Mouse (Mus musculus) right cerebral cortex, postnatal 4 days (tissue): ENCODE results near the gene Clec11a.

ENCODE experiments used
- DNase-seq: peaks from one replicate; pipeline ENCODE4 v3.0.0-alpha.2; 2022

Gene Clec11a

DNA sequence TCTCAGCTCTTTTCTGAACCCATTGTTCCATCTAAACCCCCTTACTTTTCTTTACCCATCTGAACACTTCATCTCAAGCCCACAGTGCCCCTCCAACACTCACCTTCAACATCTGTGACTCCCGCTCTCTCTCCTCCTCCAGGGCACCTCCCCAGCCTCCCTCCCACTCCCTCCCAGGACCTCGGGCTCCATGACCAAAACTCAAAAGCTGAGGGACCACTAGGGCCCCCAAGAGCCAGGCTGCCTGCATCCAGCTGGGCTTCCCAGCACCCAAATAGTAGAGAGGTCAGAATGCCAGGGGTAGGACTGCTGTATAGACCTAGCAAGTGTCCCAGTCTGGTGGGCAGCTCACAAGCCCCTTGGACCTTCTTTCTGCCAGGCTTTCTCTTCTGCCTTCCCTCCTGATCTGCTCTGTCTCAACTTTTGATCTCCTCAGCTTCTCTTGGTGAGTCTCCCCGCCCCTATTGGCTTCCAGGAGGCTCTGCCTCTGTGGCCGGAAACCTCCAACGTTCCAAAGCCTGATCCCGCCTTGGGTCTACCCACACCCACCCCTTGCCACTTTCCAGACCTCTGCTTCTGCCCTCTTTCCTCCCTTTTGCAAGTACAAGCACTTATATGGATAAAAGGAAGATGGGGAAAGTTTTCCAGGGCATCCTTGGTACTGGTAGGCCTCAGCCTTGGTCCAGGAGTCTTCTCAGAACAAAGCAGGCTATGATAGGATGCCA lies at the start of gene Clec11a:
Clec11a (minus strand) TSS at position 387 of the 725 bp plus-strand sequence.
- no peak for DNase-seq

DNA sequence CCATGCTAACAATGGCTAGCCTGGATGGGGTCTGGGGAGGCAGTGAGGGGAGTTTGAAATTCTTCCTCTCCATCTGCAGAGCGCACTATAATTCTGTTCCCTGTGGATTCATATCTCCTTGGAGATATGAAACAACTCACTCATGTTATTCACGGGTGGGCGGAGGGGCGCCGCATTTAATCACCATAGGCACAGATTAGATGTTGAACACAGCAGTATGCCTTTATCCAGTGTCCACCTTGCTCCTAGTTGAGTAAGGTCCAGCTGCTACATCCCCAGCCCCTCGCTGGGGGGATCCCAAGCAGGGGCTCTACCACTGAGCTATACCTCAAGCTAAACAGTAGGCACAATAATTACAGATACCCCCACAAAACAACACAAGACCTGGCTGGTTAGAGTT lies 48.7 kb upstream of the Clec11a start:
- DNase-seq = no peak

DNA sequence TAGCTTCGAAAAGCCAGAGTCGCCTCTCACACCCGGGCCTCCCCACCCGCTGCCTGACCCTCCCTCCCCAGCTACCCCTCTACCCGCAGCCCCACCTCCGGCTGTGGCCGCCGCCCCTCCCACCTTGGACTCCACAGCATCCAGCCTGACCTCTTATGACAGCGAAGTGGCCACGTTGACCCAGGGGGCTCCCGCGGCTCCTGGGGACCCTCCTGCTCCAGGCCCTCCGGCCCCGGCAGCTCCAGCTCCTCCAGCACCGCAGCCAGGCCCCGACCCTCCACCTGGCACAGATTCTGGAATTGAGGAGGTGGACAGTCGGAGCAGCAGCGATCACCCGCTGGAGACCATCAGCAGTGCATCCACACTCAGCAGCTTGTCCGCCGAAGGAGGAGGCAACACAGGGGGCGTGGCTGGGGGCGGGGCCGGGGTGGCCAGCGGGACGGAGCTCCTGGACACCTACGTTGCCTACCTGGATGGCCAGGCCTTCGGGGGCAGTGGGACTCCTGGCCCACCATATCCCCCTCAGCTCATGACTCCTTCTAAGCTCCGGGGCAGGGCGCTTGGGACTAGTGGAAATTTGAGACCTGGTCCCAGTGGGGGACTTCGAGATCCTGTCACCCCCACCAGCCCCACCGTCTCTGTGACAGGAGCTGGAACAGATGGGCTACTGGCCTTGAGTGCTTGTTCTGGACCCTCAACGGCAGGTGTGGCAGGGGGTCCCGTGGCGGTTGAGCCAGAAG lies 47.1 kb upstream of the Clec11a start:
- DNase-seq = no peak

DNA sequence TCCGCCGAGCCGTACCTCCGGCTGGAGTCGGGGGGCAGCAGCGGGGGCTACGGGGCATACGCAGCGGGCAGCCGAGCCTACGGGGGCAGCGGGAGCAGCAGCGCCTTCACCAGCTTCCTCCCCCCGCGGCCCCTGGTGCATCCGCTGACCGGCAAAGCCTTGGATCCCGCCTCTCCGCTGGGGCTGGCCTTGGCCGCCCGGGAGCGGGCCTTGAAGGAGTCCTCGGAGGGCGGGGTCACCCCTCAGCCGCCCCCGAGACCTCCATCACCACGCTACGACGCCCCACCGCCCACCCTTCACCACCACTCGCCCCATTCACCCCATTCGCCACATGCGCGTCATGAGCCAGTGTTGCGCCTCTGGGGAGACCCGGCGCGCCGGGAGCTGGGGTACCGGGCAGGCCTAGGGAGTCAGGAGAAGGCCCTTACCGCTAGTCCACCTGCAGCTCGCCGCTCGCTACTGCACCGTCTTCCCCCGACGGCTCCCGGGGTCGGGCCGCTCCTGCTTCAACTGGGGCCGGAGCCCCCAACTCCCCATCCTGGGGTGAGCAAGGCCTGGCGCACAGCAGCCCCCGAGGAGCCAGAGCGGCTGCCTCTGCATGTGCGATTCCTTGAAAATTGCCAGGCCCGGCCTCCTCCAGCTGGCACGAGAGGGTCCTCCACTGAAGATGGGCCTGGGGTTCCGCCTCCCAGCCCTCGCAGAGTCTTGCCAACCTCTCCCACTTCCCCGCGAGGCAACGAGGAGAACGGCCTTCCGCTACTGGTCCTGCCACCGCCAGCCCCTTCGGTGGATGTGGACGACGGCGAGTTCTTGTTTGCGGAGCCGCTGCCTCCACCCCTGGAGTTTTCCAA lies 46.3 kb upstream of the Clec11a start:
- DNase-seq = peak; percentile 48

DNA sequence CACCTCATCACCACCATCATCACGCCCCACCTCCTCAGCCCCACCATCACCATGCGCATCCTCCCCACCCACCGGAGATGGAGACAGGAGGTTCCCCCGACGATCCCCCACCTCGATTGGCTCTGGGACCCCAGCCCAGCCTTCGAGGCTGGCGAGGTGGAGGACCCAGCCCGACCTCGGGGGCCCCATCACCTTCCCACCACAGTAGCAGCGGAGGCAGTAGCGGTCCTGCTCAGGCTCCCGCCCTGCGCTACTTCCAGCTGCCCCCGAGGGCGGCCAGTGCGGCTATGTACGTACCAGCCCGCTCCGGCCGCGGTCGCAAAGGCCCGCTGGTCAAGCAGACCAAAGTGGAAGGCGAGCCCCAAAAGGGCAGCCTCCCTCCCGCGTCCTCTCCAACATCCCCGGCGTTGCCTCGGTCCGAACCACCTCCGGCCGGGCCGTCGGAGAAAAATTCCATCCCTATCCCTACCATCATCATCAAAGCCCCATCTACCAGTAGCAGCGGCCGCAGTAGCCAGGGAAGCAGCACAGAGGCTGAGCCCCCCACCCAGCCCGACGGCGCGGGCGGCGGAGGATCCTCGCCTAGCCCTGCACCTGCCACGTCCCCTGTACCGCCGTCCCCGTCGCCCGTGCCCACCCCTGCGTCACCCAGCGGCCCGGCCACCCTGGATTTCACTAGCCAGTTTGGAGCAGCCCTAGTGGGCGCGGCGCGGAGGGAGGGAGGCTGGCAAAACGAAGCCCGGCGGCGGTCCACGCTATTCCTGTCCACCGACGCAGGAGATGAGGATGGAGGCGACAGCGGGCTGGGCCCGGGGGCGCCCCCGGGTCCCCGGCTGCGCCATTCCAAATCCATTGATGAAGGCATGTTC lies 45.4 kb upstream of the Clec11a start:
- peak; percentile 46 for DNase-seq

DNA sequence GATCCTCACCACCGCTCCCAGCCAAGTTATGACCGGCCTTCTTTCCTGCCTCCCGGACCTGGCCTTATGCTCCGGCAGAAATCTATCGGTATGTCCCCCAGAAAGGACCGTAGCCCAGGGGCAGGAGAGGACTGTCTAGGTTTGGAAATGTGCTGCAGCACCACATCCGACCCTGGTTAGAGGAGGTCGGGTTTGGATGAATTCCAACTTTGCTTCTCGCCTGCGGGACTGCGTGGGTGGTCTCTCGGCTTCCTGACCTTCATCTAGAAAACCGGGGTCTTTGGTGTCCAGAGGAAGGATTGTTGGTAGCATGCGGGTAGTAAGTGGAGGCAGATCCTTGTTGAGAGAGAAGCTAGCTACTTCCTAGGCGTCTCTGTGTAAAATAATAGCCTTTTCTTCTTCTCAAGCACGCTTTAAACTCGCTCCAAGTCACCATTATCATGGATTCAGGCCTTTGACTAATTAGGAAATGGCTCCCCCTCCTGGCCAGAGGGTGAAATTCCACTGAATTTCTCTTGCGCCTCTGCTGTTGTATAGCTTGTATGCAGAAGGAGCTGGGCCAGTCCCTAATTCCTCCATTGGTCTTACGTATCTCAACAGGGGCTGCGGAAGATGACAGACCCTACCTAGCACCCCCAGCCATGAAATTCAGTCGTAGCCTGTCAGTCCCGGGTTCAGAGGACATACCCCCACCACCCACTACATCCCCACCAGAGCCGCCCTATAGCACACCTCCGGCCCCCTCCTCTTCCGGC lies 44.4 kb upstream of the Clec11a start:
- peak; percentile 79 for DNase-seq

DNA sequence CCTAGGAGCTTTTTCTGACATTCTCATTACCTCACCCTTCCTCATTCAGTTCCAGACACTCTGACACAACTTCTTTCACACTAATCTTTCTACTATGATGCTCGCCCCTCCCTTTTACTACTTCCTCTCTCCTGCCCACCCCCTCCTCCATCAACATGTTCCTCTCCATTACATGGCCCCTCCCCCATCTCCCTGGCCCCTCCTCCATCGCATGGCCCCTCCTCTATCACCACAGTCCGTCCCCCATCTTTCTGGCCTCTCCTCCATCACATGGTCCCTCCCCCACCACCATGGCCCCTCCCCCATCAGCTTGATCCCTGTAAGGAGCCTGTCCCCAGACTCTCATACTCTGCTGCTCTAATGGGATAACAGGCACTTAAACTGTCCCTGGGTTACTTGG lies 42.3 kb upstream of the Clec11a start:
- no peak for DNase-seq

DNA sequence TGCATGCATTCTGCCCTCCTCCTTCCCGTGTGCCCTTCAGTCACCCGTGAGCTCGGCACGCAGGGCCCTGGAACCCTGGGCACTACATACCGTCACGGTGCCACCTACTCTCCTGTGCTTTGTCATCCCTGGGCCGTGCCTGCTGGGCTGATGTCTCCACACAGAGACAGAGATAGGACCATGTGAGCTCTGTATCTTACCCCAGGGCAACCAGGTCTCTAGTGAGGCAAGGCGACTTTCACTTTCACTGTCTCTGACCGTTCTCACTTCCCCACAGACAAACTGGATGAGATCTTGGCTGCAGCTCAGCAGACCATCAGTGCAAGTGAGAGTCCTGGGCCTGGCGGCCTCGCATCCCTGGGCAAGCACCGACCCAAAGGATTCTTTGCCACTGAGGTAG lies 37.9 kb upstream of the Clec11a start:
- no peak for DNase-seq

DNA sequence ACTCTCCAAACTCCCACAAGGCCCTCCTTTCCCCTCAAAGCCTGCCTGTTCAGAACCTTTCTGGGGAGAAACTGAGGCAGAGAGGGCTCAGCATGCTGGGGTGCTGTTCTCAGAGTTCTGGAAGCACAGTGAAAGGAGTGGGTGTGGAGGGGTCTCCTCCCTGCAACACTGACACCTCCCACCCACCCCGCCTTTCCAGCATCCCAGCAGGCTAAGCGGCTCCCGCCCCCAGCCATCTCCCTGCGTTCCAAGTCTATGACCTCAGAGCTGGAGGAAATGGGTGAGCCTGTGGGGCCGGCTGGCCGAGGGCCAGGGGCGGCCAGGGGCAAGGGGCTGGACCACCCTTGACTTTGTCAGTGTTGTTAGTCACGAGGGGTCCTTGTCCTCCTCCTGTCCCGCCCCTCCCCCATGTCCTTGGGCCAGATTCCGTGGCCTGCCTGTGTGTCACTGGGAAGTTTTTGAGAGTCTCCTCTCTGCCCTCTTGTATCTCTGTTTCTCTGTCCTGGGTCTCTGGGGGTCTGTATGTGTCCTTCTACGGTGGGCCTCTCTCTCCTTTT lies 36.8 kb upstream of the Clec11a start:
- DNase-seq = no peak

DNA sequence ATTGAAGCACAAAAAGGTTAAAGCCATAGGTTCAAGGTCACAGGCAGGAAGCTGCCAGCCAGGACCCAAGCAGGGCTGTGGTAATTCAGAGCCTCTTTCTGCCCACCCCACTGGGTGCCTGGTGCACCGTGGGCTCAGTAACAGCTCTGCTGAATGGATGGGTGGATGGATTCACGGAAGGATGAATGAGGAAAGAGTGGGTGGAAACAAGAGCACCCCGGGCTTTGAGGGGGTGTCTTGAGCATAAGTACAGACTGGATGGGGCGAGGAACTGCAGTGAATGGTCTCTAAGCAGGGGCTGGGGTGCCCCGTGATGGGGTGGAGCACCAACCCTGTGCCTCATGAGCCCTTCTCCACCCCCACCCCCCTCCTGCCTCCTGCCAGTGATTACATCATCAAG lies 35.0 kb upstream of the Clec11a start:
- no peak for DNase-seq

DNA sequence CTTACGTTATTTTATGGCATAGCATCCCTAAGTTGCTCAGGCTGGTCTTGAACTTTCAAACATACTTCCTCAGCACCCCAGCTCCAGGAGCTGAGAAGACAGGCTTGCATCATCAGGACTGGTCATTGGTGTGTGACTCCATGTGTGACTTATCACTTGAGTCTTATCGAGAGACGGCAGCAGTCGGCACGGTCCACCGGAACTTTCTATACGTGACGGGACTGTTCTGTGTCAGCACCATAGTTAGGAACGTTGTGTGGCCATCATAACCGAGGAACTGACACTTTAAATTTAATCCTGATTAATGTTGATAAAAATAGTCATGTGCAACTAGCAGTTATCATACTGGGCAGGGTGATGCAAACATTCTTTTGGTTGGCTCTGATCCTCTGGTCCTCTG lies 34.4 kb upstream of the Clec11a start:
- DNase-seq = no peak

DNA sequence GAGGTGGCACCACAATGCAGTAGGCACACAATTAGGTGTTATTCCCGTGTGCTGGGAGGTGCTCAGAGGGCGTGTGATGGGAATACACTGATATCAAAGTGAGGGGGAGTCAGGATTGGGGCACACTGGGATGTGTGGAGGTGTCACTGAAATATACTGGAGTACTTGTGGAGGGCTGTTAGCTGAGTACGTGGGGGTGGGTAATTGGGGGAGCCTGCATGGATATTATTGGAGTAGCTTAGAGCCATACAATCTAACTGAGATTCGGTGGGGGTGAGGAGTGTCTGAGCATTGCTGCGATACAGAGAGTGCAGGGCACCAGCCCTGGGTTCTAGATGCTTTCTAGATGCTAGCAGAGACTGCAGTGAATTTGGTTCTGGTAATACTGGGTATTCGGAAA lies 33.5 kb upstream of the Clec11a start:
- DNase-seq = no peak

DNA sequence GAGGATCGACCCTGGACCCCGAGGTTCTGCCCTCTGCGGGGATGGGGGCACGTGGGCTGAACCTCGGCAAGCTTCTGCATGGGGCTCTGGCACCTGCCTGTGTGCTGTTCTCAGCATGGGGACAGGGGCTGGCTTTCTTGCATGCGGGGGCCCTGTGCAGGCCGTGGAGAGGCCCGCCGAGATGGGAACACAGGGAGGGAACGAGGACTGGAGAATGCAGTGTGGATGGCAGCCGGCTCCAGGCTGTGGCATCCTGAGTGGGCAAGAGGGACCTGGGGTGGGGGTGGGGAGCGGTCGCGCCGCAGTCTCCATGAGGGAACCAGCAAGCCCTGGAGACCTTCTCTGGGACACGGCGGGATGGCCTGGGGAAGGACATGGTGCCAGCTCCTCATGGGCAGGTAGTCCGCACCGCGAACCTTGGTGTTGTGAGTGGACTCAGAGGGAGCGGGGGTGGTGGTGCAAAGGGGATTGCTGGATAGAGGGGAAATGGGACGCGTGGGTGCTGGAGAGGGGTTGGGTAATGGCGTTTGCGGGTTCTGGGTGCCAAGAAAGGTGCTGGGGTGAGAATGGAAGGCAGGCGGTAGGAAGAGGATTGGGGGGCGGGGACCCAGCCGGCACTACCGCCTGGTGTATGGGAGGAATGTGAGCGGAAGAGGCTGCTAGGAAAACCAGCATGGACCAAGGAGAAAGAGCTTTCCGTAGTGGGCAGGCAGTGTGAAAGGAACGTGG lies 30.6 kb upstream of the Clec11a start:
- peak; percentile 31 for DNase-seq

DNA sequence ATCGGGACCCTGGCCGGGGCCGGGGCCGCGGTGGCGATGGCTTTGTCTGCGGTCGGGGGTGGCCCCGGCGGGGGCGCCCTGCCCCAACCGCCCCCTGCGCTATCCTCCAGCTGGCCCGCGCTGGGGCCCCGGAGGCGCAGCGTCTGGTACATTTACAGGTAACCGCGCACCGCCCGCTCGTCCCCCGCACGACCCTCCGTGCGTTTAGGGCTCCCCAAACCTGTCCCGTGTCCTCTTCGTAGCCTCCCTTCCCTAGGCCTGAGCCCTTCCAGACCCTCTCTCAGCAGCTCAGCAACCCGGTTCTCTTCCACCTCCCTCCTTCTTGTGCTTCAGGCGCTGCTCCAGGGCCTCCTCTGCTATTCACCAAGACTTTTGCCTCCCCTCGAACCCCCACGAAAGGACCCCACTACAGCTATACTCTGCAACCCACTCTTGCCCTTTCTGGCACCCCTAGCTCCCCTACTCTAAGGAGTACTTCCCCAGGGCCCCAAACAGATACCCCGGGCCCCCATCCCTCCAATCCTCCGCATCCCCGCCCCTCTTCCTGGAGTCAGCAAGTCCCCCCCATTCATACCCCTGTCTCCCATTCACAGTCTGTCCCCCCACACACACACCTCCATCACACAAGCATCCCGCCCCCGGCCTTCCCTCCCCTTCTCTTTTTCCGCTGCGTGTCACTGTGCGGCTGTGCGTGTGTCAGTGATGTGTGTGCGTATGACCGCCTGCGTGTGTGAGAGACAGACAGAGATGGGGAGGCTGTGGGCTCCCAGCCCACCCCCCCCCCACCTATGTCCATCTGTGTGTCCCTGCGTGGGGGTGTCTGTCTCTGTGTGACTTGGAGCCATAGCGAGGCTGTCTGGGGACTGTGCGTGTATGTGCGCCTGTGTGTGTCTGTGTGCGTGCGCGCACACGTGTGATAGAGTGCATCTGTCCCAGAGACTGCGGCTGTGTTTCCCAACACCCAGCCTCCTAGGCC lies 29.6 kb upstream of the Clec11a start:
- DNase-seq = peak; percentile 57

DNA sequence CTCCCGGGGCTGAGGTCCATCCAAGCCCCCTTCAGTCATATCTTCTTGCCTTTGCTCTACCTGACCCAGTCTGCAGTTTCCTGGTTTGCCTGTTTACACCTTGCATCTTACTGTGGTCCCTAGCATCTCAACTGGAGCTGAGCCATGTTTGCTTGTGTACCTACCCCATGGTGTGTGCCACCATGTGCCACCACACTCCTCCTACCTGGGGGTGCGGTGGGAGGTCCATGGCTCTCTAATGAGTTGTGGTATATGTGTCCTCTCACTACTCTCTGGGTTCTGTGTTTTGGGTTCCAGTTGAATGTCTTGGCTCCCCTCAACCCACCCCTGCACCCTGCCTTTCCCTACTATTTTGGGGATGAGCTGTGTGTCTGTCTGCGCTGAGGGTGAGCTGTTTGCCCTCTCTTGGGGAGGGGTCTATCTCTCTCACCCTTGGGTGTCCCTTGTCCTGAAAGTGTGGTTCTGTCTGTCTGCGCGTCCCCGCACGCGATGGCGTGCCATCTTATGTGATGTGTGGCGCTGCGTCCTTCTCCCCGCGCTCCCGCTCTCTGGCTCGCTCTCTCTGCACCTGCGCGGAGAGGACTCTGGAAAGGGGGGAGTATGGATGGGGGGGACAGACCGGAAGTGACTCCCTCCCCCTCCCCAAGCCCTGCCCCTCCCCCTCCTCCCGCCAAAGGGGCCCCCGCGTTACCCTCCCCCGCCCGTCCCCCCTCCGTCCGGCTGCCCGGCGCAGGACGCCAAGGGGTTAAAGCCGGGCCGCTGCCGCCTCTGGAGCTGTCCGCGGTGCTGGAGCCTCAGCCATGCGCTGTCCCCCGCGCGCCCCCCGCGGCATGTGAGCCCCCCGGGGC lies 28.6 kb upstream of the Clec11a start:
- DNase-seq = peak; percentile 69

DNA sequence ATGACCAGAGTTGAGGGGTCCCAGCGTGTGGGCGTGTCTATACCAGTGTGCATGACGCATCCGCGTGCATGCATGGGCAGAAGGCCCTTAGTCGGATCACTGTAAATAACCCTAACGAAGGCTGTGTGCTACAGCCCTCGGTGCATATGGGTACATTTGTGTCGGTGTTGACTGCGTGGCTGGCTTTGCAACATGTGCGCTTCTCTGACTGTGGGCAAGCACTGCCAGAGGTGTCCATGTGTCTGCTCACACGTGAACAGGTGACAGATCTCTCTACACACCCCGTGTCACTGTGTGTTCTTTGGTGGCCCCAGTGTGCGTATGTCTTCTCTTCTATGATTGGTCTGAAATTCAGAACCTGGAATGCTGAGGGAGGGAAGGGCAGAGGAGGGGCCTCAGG lies 27.4 kb upstream of the Clec11a start:
- DNase-seq = no peak

DNA sequence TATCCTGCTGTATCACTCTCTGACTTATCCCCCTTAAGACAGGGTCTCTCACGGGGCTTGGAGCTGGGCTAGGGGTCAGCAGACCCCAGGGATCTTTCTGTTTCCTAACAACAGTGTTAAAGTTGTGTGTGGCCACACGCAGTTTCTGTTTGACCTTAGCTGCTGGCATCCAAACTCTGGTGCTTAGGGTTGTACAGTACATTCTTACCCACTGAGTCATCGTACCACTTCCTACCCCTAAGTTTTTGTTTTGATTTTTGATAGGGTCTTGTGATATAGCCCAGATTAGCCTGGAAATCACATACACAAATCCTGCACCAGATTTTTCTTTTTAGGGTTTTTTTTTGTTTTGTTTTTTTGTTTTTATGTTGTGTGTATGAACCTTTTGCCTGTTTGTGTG lies 25.6 kb upstream of the Clec11a start:
- no peak for DNase-seq

DNA sequence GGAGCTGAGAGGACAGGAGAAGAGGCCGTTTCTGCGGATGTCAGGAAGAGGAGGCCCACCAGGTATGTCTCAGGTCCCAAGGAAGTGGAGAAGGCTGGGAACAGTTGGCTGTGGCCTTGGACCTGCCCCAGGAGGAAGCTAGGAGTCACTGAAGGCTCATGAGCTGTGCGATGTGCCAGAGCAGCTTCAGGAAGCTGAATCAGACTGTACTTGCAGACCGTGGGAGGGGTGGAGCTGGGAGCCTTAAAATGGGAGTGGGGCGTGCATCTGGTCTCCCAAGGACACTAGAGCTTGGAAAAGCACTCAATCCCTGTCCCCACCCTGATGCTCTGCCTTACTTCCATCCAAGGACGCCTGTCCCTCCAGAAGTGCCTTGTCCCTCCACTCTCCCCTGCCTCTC lies 19.9 kb upstream of the Clec11a start:
- DNase-seq = no peak

DNA sequence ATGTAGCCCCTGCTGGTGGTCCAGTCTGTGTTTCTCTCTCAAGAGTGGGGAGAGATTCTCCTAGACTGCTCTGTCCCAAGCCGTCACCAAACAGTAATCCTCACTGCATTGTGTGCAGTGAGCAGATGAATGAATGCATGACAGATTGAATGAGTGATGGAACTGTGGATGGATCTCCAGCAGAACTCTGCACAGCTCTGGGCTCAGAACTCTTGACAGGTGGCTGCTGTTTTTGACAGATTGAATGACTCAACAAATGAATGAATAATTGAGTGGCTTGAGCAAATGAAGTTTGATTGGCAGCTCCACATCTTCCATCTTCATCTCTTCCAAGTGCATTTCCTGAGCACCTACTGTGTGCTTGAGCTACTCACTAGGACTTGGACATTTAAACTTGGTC lies 15.6 kb upstream of the Clec11a start:
- no peak for DNase-seq
